Mouse (Mus musculus) layer of hippocampus, adult 9-11 months (tissue): Measurements from ENCODE around the gene Gas2.

ENCODE experiments used
- DNase-seq: peaks from one replicate; pipeline ENCODE4 v3.0.0; 2022

Gas2 gene

GRCm38 (mm10) chr7:51885345-51885744, 23.5 kb downstream of the Gas2 start:
- no peak for DNase-seq

GRCm38 (mm10) chr7:51887678-51888567, 26.1 kb downstream of the Gas2 start:
- DNase-seq: no peak

GRCm38 (mm10) chr7:51889601-51890000, 27.8 kb downstream of the Gas2 start:
- no peak for DNase-seq

- DNase-seq: no peak
Measured at GRCm38 (mm10) chr7:51892224-51892965, 30.6 kb downstream of the Gas2 start.

- DNase-seq: no peak
Measured at GRCm38 (mm10) chr7:51893008-51893407, 31.2 kb downstream of the Gas2 start.

- no peak for DNase-seq
Measured at GRCm38 (mm10) chr7:51894133-51894801, 32.5 kb downstream of the Gas2 start.

GRCm38 (mm10) chr7:51894939-51895338, 33.1 kb downstream of the Gas2 start:
- no peak for DNase-seq

- no peak for DNase-seq
Measured at GRCm38 (mm10) chr7:51899066-51899465, 37.3 kb downstream of the Gas2 start.

GRCm38 (mm10) chr7:51913292-51914050, 51.7 kb downstream of the Gas2 start:
- no peak for DNase-seq

GRCm38 (mm10) chr7:51914132-51914531, 52.3 kb downstream of the Gas2 start:
- no peak for DNase-seq

- no peak for DNase-seq
Measured at GRCm38 (mm10) chr7:51928761-51929519, 67.1 kb downstream of the Gas2 start.

GRCm38 (mm10) chr7:51931217-51931616, 69.4 kb downstream of the Gas2 start:
- peak; percentile 35 for DNase-seq

- no peak for DNase-seq
Measured at GRCm38 (mm10) chr7:51937337-51937736, 75.5 kb downstream of the Gas2 start.

- DNase-seq: no peak
Measured at GRCm38 (mm10) chr7:51940461-51940860, 78.6 kb downstream of the Gas2 start.

- no peak for DNase-seq
Measured at GRCm38 (mm10) chr7:51955424-51956041, 93.7 kb downstream of the Gas2 start.

GRCm38 (mm10) chr7:51957766-51958165, 96.0 kb downstream of the Gas2 start:
- DNase-seq: no peak

- DNase-seq: no peak
Measured at GRCm38 (mm10) chr7:51960698-51961374, 99.0 kb downstream of the Gas2 start.

- DNase-seq: no peak
Measured at GRCm38 (mm10) chr7:51962219-51962952, 100.6 kb downstream of the Gas2 start.

GRCm38 (mm10) chr7:51964681-51965080, 102.9 kb downstream of the Gas2 start:
- DNase-seq: no peak

- DNase-seq: no peak
Measured at GRCm38 (mm10) chr7:51967581-51967980, 105.8 kb downstream of the Gas2 start.
